Mouse (Mus musculus) natural killer cell, adult 2 months (primary cell): ENCODE data around the gene Nap1l1.

Experiments
- DNase-seq, 2 experiments: peaks; one replicate each; pipeline ENCODE4 v3.0.0; 2022; ENCODE audit warnings: low spot score in 2 of 2

Nap1l1 gene

DNA sequence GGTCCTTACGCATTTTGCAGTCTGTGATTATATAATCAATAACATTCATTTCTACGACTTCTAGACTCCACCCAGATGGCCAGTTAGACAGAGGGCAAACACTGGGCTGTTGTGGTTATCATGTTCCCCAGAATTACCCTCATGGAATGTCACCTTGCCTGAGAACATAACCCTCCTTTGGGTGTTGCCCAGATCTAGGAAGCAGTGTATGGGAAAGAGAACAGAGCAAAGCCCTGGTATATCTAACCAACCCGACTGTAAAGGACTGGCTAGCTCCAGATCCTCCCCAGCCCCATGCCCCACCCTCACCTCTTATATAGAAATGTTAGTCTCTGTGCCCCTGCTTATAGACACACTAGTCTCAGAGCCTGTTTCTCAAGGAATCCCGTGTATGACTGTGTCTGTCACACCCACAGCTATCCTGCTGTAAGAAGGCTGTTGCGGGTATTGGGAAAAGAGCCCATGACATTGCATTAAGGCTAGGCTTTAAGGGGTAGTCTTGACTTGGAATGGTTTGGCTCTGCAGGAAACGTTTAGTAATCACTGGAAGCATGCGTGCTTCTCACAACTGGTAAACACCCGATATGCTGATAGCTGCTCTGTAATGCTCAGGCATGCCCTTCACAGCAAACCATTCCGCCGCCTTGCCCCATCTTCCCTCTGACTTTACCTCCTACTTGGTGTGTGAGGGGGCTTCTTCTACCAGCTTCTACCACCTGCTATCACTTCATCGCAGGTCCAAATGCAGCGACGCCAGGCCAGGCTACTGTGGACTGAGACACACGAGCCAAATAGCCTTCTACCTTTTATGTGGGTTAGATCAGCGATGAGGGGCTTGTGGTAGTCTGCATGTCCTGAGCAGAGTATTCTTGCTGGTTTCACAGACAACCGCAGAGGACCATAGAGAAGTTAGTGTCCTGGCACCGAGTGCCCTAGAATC is 42.3 kb downstream of the Nap1l1 start:
- DNase-seq: no peak

DNA sequence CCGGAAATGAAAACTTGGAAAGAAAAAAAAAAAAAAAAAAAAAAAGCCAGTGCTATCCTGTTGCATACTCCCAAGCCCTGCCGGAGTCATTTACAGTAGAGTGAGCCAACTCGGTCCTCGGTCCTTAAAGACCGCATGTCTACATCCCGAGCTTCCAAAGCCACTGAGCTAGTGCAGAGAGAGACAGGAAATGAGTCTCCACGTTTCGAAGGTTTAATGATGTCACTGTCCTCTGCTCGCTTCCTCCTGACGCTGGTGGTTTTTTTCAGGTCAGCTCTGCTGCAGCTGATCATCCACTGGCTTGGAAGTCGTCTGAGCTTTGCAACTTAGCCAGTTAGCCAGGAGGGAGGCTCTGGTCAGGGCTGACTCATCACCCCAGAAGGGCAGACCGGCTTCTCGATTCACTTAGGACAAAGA is 43.2 kb downstream of the Nap1l1 start:
- DNase-seq: peak; percentile 40 to 57

DNA sequence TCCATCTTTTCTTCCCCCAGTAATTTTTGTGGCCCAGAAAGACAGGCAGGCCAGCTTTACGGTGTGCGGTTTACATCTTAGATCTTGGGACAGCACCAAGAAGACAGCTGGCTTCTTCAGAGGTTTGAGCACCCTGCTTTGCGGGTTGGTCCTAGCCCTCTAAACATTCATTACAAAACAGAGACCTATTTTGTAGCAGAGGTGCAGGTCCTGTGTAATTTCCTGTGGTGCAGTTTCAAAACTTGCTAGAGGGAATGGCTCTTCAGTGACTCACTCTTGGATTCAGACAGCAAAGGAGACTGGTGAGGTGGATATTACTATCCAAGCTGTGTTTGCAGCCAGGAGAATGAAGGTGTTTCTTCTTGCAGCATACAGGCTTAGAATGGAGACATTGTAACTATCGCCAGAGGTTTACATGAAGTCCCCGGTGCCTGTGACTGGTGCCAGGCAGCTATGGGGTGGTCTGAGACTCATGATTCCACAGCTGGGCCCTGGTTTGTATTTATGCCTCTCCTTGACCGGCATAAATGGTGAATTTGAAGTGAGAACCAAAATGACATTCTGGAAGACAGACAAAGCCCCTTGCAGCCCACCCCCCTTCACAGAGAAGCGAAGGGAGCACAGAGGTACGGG is 43.9 kb downstream of the Nap1l1 start:
- DNase-seq: no peak

DNA sequence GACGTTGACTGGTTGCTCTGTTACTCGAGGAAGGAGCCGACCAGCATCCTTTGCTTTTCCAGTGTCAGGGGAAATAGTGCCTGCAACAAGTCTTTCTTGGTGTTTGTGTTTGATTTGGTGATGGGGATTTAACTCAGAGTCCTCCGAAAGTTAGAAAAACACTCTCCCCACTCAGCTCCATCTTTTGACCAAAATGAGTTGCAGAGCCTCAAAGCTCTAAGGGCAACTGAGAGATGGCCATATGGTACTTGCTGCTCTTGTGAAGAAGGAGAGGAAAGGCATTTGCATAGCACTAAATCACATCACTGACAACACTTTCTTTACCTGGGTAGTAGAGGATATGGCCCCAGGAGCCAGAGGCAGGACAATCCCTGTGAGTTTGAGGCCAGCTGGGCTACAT is 45.3 kb downstream of the Nap1l1 start:
- DNase-seq: no peak

DNA sequence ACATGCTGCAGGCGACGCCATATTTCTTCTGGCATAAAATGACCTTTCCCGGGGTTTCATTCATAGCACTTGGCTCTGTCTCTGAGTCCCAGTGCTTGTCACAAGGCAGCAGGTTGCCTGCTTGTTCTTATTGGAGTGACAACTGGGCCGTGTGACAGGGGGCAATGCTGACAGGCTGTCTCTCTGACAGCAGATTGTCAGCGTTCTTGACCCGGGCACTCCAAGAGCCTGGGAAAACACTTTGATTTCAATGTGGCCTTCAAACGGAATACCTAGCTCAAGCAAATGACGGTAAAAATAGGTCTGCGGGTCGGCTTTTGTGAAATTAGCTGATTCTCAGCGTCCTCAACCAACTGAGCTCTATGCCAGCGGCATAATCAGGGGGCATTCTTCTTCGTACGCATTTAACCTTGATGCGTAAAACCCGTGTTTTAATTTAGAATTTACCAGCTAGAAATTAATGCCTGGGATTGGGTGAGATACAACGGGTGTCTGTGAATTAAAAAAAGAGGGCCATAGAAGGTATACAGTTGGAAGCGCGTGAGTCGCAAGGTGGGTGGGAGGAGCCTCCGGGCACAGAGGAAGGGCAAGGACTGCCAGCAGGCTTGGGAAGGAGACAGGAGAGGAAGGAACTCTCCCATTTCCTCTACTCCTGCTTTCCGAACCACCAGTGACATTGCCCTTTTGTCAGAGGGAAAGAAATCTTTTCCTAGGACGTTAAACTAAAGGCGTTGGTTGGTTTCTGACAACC is 46.8 kb downstream of the Nap1l1 start:
- DNase-seq: no peak

DNA sequence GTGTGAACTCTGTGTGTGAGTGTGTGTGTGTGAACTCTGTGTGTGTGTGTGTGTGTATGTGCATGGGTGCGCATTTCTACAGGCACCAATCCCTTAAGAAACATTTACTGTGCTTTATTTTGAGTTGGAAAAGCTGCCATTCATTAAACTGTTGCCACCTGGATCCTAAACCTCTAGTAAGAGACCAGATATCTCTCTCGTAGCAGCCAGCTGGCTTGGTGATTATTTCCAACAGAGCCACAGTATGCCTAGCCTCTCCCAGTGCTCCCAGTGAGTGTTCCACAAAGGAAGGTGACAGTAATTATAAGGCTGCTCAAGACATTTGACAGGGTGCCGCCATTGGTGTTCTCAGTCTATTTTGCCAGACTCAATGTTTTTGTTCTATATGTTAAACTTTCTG is 47.6 kb downstream of the Nap1l1 start:
- DNase-seq: no peak

DNA sequence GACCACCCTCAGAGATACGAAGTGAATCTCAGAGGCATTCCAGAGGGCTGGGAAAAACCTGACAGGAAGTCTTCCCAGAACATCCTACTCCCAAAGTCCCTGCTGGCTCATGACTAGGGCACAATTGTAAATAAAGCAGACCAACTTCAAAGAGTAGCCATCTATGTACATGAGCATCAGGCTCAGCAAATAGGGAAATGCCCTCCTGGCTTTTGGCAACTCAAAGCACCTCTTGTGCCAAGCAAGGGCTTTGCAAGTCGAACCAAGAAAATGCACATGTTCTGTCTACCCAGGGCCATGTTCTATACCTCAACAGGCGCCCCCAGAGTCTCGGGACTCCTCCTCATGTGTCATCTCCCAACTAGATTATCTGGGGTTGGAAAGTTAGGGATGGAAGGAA is 48.6 kb downstream of the Nap1l1 start:
- no peak for DNase-seq

DNA sequence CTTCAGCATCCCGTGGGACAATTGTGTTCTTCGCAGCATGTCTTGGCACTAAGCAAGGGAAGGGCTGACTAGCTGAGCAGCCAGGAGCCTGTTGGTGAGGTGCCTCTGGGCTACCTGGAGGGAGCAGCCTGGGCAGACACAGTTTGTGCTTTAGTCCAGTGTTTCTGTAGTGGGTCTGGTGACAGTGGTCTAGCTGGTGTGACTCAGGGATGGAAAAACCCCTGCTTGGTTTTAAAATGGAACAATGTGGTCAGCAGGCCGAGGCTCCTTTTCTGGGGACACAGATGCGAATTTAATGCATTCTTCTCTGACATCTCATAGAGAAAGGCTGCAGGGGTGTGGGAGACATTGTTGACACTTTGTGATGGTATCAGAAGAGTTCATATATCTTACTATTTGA is 49.2 kb downstream of the Nap1l1 start:
- no peak for DNase-seq

DNA sequence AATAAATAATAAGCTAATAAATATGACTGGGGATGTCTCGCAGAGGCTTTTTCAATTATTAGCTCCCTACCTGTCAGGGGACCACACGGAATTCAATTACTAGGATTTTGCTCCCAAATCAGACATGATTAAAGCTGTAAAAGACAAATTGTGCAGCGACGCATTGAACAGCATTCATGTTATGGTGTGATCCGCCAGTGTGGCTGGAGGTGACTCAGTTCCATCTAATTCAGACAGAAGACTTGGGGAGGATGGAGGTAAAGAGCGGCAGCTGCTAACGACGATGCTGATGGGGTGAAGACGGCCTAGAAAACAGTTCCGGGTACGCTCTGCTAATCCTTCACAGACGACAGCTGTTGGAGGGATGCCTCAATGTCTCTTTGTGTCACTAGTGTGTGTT is 50.9 kb downstream of the Nap1l1 start:
- no peak for DNase-seq

DNA sequence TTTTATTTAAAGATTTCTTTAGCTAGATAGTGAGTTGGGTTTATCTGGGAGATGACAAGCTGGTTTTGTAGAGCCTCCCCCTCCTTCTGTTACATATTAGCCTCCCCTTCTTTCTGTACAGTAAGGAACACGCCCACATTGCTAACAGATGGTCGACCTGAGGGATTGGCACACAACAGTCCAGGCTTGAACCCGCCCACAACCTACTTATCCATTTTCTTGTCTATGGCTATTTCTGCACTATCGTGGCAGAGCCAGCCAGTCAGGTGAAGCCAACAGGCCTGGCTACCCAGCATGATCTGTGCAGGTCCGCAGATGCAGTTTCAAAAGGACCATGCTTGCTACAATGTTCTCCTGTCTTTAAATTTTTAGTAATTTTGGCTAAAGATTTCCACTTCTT is 54.0 kb downstream of the Nap1l1 start:
- no peak for DNase-seq

DNA sequence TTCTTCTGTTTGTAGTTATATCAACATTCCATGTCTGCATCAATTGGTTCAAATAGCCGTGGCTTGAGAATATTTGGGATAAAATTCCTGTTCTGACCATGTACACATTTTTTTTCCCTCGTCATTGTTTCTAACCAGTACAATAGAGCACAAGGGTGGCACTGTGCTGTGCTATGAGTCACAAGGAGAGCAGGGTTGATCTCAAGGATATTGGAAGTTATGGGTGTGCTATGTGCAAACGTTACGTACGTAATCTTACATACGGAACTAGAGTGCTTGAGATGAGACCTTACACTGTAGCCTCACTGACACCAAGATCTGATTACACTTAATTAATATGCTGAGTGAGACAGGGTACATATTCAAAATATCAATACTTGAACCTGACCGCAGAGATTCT is 54.6 kb downstream of the Nap1l1 start:
- no peak for DNase-seq

DNA sequence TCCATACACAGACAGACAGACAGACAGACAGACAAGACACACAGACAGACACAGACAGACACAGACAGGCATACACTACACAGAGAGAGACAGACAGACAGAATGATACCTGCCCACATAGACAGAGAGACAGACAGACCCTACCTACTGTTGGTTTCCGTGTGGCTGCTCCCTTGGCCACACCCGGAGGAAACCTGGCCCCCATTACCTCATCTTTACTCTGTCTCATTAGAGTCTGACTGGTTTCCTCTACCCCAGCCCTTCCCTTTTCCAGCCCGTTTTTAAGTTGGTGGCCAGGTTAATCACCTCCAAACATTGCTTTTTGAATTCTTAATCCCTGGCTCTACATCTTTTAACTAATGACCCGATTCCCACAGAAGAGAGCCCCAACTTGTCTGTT is 55.3 kb downstream of the Nap1l1 start:
- no peak for DNase-seq

DNA sequence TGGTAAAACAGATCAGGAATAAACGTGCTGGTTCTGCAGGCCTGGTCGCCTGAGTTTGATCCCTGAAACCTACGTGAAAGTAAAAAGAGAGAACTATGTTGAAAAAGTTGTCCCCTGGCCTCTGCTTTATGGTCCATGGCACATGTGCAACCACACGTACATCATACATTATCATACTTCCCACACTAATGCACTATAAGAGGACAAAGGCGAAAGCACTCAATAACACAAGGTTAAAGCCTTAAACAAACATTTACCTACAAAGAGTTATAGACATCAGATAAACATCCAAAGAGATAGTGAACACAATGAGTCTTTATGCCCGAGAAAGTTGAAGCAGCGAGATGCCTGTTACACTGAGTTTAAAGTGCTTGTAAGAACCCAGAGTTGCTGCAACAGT is 57.4 kb downstream of the Nap1l1 start:
- DNase-seq: no peak

DNA sequence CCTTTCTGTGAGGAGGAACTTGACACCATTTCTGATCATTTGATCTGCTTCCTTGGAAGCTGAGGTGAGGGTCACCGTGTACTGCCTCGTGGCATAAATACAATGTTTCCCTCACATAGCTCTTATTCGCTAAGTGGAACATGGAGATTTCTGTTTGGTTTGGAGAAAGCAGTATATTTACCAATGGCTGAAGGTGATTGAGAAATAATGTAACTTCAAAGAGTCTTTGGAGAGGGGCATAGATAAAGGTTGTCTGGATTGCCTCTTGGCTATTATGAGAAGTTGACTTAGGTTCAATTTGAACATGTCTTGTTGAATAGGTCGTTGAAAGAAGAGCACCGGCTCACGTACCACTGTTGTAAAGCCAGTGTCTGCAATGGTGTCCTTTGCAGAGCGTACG is 61.7 kb downstream of the Nap1l1 start:
- no peak for DNase-seq

DNA sequence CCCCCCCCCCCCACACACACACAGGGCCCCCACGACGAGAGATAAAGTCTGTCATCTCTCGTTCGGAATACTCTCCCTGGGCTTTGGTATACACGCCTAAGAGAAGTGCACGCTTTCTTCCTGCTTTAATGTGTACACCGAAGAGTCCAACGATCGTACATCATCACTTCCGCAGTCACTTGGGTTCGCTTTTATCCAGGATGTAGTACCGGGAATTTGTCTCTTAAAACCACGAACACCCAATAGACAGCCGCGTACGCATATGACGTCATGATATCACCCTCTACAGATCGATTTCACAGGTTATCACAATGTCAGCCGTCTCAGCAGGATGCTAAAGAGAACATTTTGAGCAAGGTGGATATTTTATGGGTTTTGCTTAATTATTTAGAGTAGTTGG is 64.4 kb downstream of the Nap1l1 start:
- DNase-seq: no peak

DNA sequence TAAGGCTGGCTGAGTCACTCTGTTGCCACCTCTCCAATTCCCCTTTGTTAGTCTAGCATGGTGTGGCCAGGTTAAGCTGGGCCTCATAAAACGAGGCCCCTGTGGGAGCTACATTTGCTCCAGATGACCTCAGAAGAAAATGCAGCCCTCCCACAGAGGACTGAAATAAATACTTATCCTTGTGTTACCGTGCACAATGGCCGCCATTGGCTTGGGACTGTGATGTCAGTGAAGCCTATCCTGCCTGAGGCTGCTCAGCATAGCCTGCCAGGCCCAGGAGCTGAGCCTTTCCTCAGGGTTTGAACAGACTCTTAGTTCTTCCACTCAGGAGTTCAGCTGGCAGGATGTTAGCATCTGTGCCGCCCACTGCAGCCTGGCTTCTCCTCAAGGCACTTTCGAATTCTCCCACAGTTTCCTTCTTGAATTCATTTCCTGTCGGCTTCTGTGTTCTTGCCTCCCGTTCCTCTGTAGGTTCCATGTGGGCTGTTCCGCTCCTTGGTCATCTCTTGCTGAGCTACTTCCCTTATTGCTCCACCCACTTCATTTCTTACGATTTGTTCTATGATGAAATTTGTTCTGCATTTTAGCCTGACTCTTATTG is 66.8 kb downstream of the Nap1l1 start:
- no peak for DNase-seq

DNA sequence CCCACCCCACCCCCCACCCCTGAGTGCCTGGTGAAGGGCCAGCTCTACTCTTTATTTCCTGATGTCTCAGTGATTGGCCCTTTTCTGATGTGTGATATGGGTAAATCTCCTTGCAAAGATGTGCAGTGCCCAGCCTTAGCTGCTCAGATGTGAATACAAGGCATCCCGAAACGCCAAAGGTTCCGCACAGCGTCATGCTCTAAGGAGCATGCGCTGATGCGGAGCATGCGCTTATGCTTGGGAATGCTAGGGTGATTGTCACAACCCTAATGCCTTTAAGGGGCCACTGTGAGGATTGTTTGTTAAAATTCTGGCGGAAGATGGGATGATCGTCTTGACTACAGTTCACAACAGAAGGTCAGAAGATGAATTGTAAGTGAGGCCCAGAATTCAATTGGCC is 67.7 kb downstream of the Nap1l1 start:
- no peak for DNase-seq

DNA sequence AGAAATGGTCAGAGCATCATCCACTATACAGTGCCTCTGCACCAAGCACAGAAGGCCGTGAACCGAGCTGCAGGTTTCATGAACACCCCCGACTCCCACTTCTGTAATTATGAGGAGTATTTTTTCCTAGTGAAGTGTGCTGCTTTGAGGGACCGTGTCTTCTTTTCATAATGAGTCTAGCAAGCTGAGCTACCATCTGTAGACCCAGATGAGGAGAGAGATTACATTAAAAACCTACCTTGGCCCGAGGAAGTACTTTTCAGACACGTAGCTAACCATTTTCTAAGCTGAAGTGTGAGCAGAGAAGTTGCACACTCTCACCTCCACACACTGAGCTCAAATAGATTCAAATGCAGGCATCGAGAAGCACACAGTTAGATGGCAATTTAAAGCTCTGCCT is 70.1 kb downstream of the Nap1l1 start:
- no peak for DNase-seq

DNA sequence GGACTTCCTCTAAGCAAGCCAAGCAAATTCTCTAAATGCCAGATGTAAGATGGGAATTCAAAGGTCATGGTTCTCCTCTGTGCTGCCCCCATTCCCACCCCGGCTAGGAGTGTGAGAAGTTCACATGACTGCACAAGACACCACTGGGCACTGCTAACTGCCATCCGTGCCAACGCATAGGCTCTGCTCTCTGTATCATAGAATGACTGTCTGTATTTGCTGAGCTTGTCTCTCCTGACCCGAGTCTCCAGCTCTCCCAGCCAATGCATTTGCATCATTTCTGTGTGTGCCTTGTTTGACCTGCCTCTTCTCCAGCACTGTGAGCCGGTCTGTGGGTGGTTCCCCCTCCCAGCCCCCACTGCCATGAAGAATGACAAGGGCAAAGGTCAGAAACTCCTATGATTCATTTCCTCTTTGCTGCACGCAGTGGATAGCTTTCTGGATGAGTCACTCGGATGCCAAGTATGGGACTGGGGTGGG is 70.8 kb downstream of the Nap1l1 start:
- DNase-seq: no peak

DNA sequence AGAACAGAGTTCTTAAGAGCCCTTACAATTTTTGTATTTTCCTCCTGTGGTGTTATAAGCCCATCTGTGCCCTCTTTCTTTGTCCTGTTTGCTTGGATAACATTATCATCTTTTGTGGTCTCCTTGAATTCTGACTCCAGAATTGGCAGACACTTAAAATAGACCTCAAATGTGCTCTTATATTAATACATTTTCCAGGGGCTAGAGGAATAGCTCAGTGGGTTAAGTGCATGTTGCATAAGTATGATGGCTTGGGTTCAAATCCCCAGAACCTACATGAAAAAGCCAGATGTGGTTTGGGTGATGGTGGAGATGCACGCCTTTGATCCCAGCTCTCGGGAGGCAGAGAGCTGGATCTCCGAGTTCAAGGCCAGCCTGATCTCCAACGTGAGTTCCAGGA is 71.3 kb downstream of the Nap1l1 start:
- DNase-seq: no peak

DNA sequence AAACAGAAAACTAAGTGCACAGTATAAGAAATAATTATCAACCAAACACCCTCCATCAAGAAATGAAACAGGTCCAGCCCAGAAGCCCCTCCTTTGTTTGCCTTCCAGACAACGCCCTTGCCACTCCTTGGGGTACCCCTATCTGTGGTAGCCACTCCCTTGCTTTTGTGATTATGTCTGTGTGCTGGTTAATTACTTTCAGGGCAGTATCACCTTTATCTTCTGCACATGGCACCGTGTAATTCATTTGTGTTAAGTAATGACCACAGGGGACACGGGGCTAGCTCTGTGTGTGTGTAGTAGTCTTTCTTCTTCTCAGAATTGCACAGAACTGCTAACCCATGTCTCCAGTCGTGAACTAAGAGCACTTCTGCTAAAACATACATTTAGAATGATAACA is 72.6 kb downstream of the Nap1l1 start:
- DNase-seq: no peak
